Mouse (Mus musculus): ENCODE results near the gene Sgtb. TPM values are rescaled to one million over a fixed set of nuclear protein-coding genes. Genes with fewer than 3 reads are reported as not detected.
A peak's percentile ranks its signal among the peaks of the same experiment; 100 is the strongest.

Gene Sgtb
- polyA plus RNA-seq, 1 experiment from 2014 or later = 8.0 TPM

DNA sequence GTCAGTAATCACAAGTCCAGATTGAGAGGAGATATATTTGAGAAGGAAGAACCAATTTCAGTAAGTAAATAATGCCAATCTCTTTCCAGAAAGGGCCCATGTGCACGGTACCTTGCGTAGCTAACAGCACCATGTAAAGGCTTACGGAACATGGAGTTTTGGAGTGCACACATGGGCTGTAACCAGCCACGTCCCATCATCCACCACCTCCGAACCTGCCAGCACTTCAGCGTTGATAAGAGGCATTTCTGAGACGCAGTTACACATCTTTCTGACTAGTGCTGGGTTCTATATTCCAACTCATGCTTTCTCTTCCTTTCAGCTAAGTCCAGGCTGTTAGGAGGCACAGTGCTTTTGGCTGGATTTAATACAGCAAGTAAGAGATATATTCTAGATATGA is 12.4 kb upstream of the Sgtb start:
- no peak overlapping the region for H3K4me2 ChIP-seq (ENCODE audit: low read depth, low read length)
- no peak for ATAC-seq (ENCODE audit: low read depth)
- no peak for DNase-seq (ENCODE audit: low spot score)
- no peak overlapping the region for H3K27ac ChIP-seq (replicated peaks; ENCODE audit: low read depth, low read length)
- WGBS = 96% methylated on average over 7 of the region's 7 CpGs
- no peak overlapping the region for H3K9ac ChIP-seq (ENCODE audit: low read depth, low read length)
- H3K4me1 ChIP-seq (ENCODE audit: control insufficient read depth, insufficient read depth, low read length) = peaks cover 4% of the 10 kb centered on the region; the same call in 1 of the 2 replicates
- H3K9me3 ChIP-seq (ENCODE audit: control insufficient read depth, low read length) = no peaks in the 10 kb centered on the region
- no peaks in the 10 kb centered on the region for H3K36me3 ChIP-seq (ENCODE audit: control insufficient read depth, insufficient read depth, low read length)
- no peak overlapping the region for H3K4me3 ChIP-seq (ENCODE audit: low read depth, low read length)
- no peaks in the 10 kb centered on the region for H3K27me3 ChIP-seq (replicated peaks; ENCODE audit: control insufficient read depth, insufficient read depth, low read length)

DNA sequence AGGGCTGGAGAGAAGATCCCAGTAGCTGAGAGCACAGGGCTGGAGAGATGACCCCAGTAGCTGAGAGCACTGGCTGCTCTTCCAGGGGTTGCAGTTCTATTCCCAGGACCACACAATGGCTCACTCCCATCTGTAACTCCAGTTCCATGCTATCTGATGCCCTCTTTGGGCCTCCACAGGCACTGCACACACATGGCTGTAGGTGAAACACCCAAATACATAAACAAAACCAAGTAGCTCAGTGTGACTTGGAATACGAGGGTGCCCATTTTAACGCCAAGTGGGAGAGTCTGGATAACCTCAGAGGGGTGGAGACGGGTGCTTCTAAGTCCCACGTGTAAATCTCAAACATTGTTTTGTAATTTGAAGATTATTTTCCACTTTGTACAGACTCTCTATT is 9.1 kb upstream of the Sgtb start:
- ATAC-seq (ENCODE audit: low read depth) = no peak
- H3K9ac ChIP-seq (ENCODE audit: low read depth, low read length) = no peak overlapping the region
- 82% methylated on average over 4 of the region's 4 CpGs for WGBS

DNA sequence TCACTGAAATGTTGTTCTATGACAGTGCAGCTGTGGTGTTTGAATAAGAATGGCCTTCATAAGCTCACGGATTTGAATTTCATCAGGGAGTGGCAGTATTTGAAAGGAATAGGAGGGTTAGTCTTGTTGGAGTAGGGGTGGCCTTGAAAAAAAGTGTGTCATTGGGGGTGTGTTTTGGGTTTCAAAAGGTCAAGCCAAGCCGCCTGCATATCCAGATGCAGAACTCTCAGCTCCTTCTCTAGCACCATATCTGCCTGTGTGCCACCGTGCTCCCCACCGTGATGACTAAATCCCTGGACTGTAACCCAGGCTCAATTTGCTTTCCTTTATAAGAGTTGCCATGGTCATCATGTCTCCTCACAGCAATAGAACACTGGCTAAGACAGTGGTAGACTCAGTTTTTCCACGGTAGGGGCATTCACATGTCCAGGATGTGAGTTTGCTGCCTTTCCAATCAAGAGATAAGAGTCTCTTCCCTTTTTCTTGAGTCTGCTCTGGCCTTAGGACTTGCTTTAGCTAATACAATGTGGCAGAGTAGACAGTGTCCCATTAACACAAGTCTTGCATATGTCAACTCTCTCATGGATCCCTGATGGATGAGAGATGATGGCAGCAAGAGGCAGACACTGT is 7.8 kb upstream of the Sgtb start:
- DNase-seq (ENCODE audit: low spot score) = no peak
- Histone ChIP-seq H3K27me3 (replicated peaks; ENCODE audit: control insufficient read depth, insufficient read depth, low read length) (no peaks in the 10 kb centered on the region), H3K4me3 (ENCODE audit: low read depth, low read length) (no peak overlapping the region), H3K36me3 (ENCODE audit: control insufficient read depth, insufficient read depth, low read length) (0 out of 2 replicates have a peak, but pooled peaks cover 12% of the 10 kb centered on the region), H3K4me1 (ENCODE audit: control insufficient read depth, insufficient read depth, low read length) (no peaks in the 10 kb centered on the region), H3K4me2 (ENCODE audit: low read depth, low read length) (no peak overlapping the region), H3K9ac (ENCODE audit: low read depth, low read length) (no peak overlapping the region), H3K27ac (replicated peaks; ENCODE audit: low read depth, low read length) (no peak overlapping the region), H3K9me3 (ENCODE audit: control insufficient read depth, low read length) (peaks cover 7% of the 10 kb centered on the region; the same call in 1 of the 2 replicates)
- no peak for ATAC-seq (ENCODE audit: low read depth)
- 89% methylated on average over 5 of the region's 5 CpGs for WGBS

More for the DNA sequence above, 9.1 kb upstream of the Sgtb start:
- H3K27ac ChIP-seq (replicated peaks; ENCODE audit: low read depth, low read length) = no peak overlapping the region
- no peak overlapping the region for H3K4me2 ChIP-seq (ENCODE audit: low read depth, low read length)
- no peaks in the 10 kb centered on the region for H3K27me3 ChIP-seq (replicated peaks; ENCODE audit: control insufficient read depth, insufficient read depth, low read length)
- no peak for DNase-seq (ENCODE audit: low spot score)
- 0 out of 2 replicates have a peak, but pooled peaks cover 12% of the 10 kb centered on the region for H3K36me3 ChIP-seq (ENCODE audit: control insufficient read depth, insufficient read depth, low read length)
- no peaks in the 10 kb centered on the region for H3K4me1 ChIP-seq (ENCODE audit: control insufficient read depth, insufficient read depth, low read length)
- H3K4me3 ChIP-seq (ENCODE audit: low read depth, low read length) = no peak overlapping the region
- H3K9me3 ChIP-seq (ENCODE audit: control insufficient read depth, low read length) = peaks cover 7% of the 10 kb centered on the region; the same call in 1 of the 2 replicates

DNA sequence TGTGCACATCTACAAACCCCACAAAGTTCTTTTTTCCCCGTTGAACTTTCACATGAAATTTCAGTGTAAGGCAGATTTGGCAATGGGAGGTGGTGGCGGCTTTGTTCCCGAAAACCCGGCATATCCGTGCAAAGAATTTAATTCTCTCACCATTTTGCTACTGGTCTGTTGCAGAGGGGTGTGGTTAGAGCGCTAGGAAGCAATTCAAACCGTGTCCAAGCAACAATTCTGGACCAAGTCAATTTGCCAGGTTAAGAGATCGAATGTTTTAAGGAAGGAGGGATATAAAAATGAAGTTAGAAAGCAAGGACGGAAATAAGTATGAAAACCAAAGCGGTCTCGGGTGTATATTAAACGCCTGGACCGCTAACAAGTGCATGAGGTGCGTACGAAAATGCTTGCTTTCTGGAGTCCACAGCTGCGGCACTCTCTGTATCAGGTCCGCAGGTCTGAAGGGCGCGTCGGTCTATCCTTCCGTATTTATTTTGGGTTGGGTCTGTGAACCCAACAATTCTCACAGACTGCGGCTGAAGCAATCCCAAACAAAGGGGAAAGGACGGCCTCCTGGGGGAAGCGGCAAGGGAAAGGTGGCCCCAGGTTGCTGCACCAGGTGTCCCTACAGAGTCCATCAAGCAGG is 772 bp upstream of the Sgtb start:
- ATAC-seq (ENCODE audit: low read depth) = no peak; the same call in 1 of the 2 replicates
- no peaks in the 10 kb centered on the region for H3K27me3 ChIP-seq (replicated peaks; ENCODE audit: control insufficient read depth, insufficient read depth, low read length)
- peaks cover 5% of the 10 kb centered on the region for H3K4me1 ChIP-seq (ENCODE audit: control insufficient read depth, insufficient read depth, low read length)
- H3K9me3 ChIP-seq (ENCODE audit: control insufficient read depth, low read length) = peaks cover 8% of the 10 kb centered on the region; the same call in 1 of the 2 replicates
- H3K9ac ChIP-seq (ENCODE audit: low read depth, low read length) = peak overlapping the region; percentile 74
- 0 out of 2 replicates have a peak, but pooled peaks cover 11% of the 10 kb centered on the region for H3K36me3 ChIP-seq (ENCODE audit: control insufficient read depth, insufficient read depth, low read length)
- WGBS = 2% methylated on average over 24 of the region's 24 CpGs
- H3K27ac ChIP-seq (replicated peaks; ENCODE audit: low read depth, low read length) = peak overlapping the region; percentile 48; the same call in 1 of the 2 replicates
- peak; percentile 16 for DNase-seq (ENCODE audit: low spot score)
- peak overlapping the region; percentile 100 for H3K4me2 ChIP-seq (ENCODE audit: low read depth, low read length)
- peak overlapping the region; percentile 59 for H3K4me3 ChIP-seq (ENCODE audit: low read depth, low read length)

DNA sequence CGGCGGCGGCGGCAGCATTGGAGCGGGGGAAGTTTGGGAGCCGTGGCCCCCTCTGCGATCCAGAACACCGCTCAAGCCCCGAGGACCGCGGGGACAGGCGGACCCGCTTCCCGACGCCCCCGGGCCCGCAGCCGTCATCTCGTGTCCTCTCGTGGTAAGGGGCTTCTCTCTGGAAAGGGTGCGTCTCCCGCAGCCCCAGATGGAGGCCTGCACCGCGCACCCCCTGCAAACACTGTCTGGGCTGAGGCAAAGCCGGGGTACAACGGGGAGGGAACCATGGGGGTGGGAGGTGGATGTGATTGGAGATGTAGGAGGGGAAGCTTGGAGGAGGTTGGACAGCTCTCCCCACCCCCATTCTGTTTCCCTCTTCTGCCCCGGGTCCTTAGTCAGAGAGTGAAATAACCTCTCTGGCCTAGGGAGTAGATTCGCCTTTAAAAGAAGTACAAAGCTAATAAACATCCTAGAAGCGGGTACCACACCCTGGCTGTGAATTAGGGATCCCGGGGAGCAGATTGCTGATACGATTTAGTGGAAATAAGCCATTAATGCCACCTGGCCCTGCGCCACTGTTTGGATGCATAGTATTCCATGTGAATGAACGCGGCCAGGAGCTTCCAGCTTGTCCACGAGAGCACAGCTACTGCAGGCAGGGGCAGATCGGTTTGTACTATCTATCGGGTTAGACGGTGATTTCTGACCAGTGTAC is 428 bp downstream of the Sgtb start:
- peak overlapping the region; percentile 65 for H3K9ac ChIP-seq (ENCODE audit: low read depth, low read length)
- peak; percentile 74 for ATAC-seq (ENCODE audit: low read depth)
- H3K4me1 ChIP-seq (ENCODE audit: control insufficient read depth, insufficient read depth, low read length) = peaks cover 5% of the 10 kb centered on the region
- H3K4me2 ChIP-seq (ENCODE audit: low read depth, low read length) = peak overlapping the region; percentile 100
- H3K27ac ChIP-seq (replicated peaks; ENCODE audit: low read depth, low read length) = peak overlapping the region; percentile 16; the same call in 1 of the 2 replicates
- 1% methylated on average over 31 of the region's 38 CpGs for WGBS
- peaks cover 6% of the 10 kb centered on the region; the same call in 1 of the 2 replicates for H3K36me3 ChIP-seq (ENCODE audit: control insufficient read depth, insufficient read depth, low read length)
- 0 out of 2 replicates have a peak, but pooled peaks cover 4% of the 10 kb centered on the region for H3K9me3 ChIP-seq (ENCODE audit: control insufficient read depth, low read length)
- peak; percentile 66 for DNase-seq (ENCODE audit: low spot score)
- peak overlapping the region; percentile 59 for H3K4me3 ChIP-seq (ENCODE audit: low read depth, low read length)
- no peaks in the 10 kb centered on the region for H3K27me3 ChIP-seq (replicated peaks; ENCODE audit: control insufficient read depth, insufficient read depth, low read length)

DNA sequence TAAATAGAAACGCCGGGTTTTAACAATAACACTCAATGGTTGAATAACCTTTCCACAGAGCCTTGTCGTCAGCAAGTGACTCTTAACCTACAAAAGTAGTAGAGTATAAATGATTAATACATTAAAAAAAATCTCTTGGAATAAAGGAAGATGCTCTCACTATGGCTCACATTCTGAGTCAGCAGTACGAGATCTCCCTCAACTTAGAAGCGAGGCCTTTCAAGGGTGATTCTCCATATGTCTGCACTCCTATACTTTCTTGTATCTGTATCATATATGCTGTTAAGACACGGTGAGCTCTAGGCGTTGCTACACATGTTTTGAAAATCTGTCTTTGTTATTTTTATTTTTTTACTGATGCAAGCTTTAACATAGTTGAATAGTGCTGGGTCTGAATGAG is 985 bp downstream of the Sgtb start:
- DNase-seq (ENCODE audit: low spot score) (no peak), ATAC-seq (ENCODE audit: low read depth) (no peak)
- H3K27ac ChIP-seq (replicated peaks; ENCODE audit: low read depth, low read length) = 0 out of 2 replicates have a peak overlapping the region, but pooled peaks have one; percentile 16
- H3K9me3 ChIP-seq (ENCODE audit: control insufficient read depth, low read length) = 0 out of 2 replicates have a peak, but pooled peaks cover 4% of the 10 kb centered on the region
- no peaks in the 10 kb centered on the region for H3K27me3 ChIP-seq (replicated peaks; ENCODE audit: control insufficient read depth, insufficient read depth, low read length)
- 39% methylated on average over 7 of the region's 7 CpGs for WGBS
- peak overlapping the region; percentile 59 for H3K4me3 ChIP-seq (ENCODE audit: low read depth, low read length)
- peak overlapping the region; percentile 100 for H3K4me2 ChIP-seq (ENCODE audit: low read depth, low read length)
- peaks cover 5% of the 10 kb centered on the region for H3K4me1 ChIP-seq (ENCODE audit: control insufficient read depth, insufficient read depth, low read length)
- peak overlapping the region; percentile 65; the same call in 1 of the 2 replicates for H3K9ac ChIP-seq (ENCODE audit: low read depth, low read length)
- H3K36me3 ChIP-seq (ENCODE audit: control insufficient read depth, insufficient read depth, low read length) = peaks cover 10% of the 10 kb centered on the region; the same call in 1 of the 2 replicates

DNA sequence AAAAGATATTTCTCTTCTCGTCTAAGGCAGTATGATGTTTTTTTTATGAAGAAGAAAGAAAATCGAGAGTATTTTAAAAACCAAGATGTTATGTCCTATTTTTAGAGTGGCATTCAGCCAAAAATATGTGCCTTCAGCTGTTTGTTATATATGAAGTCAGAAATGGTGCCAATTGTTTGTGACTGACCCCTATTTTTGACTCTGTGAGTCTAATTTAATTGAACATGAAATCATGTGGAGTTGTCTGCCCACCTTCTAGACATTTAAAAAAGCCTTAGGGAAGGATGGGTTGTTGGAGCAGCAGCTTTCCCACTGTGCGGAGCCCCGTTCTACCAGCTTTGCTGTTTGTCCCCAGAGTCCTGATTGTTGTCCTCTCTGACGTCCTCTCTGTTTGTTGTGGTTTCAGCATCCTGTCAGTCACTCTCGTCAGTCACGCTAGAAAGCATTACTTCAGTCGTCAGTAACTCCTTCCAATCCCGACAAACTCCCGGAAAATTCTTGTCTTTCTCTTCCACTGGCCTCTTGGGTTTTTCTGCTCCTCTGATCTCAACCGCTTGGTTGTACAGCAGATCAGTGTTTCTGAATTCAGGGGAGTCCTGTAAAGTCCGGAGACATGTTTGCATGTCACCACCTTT is 2.8 kb downstream of the Sgtb start:
- no peak for ATAC-seq (ENCODE audit: low read depth)
- WGBS = 33% methylated on average over 12 of the region's 12 CpGs
- DNase-seq (ENCODE audit: low spot score) = peak; percentile 63

DNA sequence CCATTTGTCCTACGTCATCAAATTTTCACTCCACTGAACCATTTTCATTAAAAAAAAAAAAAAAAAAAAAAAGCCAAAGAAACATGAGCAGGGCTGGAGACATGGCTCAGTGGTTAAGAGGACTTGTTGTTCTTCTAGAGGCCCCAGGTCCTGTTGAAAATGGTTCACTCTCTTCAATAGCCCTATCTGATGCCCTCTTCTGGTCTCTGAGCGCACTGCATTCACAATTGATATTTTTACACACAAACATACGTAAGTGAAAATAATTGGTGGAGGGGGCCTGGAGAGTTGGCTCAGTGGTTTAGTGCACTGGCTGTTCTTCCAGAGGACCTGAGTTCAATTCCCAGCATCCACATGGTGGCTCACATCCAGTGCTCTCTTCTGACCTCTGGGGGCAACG is 4.2 kb downstream of the Sgtb start:
- ATAC-seq (ENCODE audit: low read depth) = no peak
- Histone ChIP-seq H3K36me3 (ENCODE audit: control insufficient read depth, insufficient read depth, low read length) (peaks cover 15% of the 10 kb centered on the region), H3K4me3 (ENCODE audit: low read depth, low read length) (no peak overlapping the region), H3K9ac (ENCODE audit: low read depth, low read length) (no peak overlapping the region), H3K27me3 (replicated peaks; ENCODE audit: control insufficient read depth, insufficient read depth, low read length) (no peaks in the 10 kb centered on the region), H3K9me3 (ENCODE audit: control insufficient read depth, low read length) (0 out of 2 replicates have a peak, but pooled peaks cover 4% of the 10 kb centered on the region), H3K4me1 (ENCODE audit: control insufficient read depth, insufficient read depth, low read length) (peaks cover 5% of the 10 kb centered on the region), H3K27ac (replicated peaks; ENCODE audit: low read depth, low read length) (no peak overlapping the region), H3K4me2 (ENCODE audit: low read depth, low read length) (no peak overlapping the region)
- WGBS = 91% methylated on average over 4 of the region's 4 CpGs
- no peak for DNase-seq (ENCODE audit: low spot score)

More for the DNA sequence above, 2.8 kb downstream of the Sgtb start:
- H3K4me1 ChIP-seq (ENCODE audit: control insufficient read depth, insufficient read depth, low read length) = peaks cover 5% of the 10 kb centered on the region
- H3K4me2 ChIP-seq (ENCODE audit: low read depth, low read length) = peak overlapping the region; percentile 17
- H3K27ac ChIP-seq (replicated peaks; ENCODE audit: low read depth, low read length) = no peak overlapping the region
- no peak overlapping the region for H3K9ac ChIP-seq (ENCODE audit: low read depth, low read length)
- H3K36me3 ChIP-seq (ENCODE audit: control insufficient read depth, insufficient read depth, low read length) = peaks cover 10% of the 10 kb centered on the region; the same call in 1 of the 2 replicates
- H3K27me3 ChIP-seq (replicated peaks; ENCODE audit: control insufficient read depth, insufficient read depth, low read length) = no peaks in the 10 kb centered on the region
- H3K4me3 ChIP-seq (ENCODE audit: low read depth, low read length) = no peak overlapping the region
- 0 out of 2 replicates have a peak, but pooled peaks cover 4% of the 10 kb centered on the region for H3K9me3 ChIP-seq (ENCODE audit: control insufficient read depth, low read length)
